Mouse (Mus musculus) layer of hippocampus, adult 6 months (tissue): ENCODE measurements around the gene Capza3. TPM values are rescaled to one million over a fixed set of nuclear protein-coding genes. Genes with fewer than 3 reads are reported as not detected.

Experiments used
- long read RNA-seq, 2 experiments: library from polyadenylated mRNA; unstranded; transcript quantifications; one replicate each; pipeline ENCODE4 v2.0.0; 2019 to 2020
- polyA plus RNA-seq: library from polyadenylated mRNA; unstranded; fragments of <200 nt; fragmentation: Nextera tagmentation; gene quantifications from 2 replicates; pipeline ENCODE4 v1.2.3, GENCODE M21; 2021

The Capza3 gene
- polyA plus RNA-seq, result not detected in 2 replicates
- long read RNA-seq, experiment 1, result 0 reads
- long read RNA-seq, experiment 2, result 0 reads

GRCm38 (mm10) chr6:140040952-140041351 is at the start of gene Capza3:
TSS of gene Capza3 (plus strand) at chr6:140041252.

GRCm38 (mm10) chr6:140041357-140041756 is 305 bp downstream of the Capza3 start, which contains the start of gene Plcz1:
TSS of gene Plcz1 (minus strand) at chr6:140041457.

Other genes starting within 250 kb of the Capza3 start
- 0.67 and 0.99 TPM in 2 replicates for gene Plcz1, start 205 bp downstream of the Capza3 start, polyA plus RNA-seq